Mouse (Mus musculus): ENCODE measurements around the gene Rara.

- TF ChIP-seq POLR2A (IDR thresholded peaks at IDR 0.05; ENCODE audit: extremely low read depth, insufficient read depth, low read length) = no peak
- no peak for TF ChIP-seq CTCF (IDR thresholded peaks at IDR 0.05; ENCODE audit: extremely low read depth, insufficient read depth, low read length)
Observed at GRCm38 (mm10) chr11:98949242-98949957, 21.8 kb downstream of the Rara start.
